Mouse (Mus musculus) megakaryocyte, embryonic 14.5 days (primary cell): ENCODE results near the gene Maml3. TPM values are rescaled to one million over a fixed set of nuclear protein-coding genes. Genes with fewer than 3 reads are reported as not detected.

Experiments used
- H3K27me3 ChIP-seq: replicated peaks from 2 replicates; pipeline ENCODE3; 2012; ENCODE audit warnings: inconsistent platforms
- H3K36me3 ChIP-seq: replicated peaks from 2 replicates; pipeline ENCODE3; 2012; ENCODE audit warnings: low read length, inconsistent platforms, mixed read lengths
- H3K4me1 ChIP-seq: 2 replicates; pipeline ENCODE4 v1.6.1; 2012; ENCODE audit warnings: inconsistent platforms
- H3K4me3 ChIP-seq: replicated peaks from 2 replicates; pipeline ENCODE3; 2012; ENCODE audit warnings: moderate library complexity, mild to moderate bottlenecking, inconsistent platforms
- H3K9me3 ChIP-seq: 2 replicates; pipeline ENCODE4 v1.6.1; 2012; ENCODE audit warnings: inconsistent platforms
- FLI1 ChIP-seq: IDR thresholded peaks from 2 replicates; pipeline ENCODE4 v1.6.1; 2012; ENCODE audit warnings: low read length, inconsistent platforms, mixed read lengths
- GATA1 ChIP-seq: IDR thresholded peaks from 3 replicates; pipeline ENCODE4 v1.6.1; 2012; ENCODE audit warnings: mixed read lengths, low read length, inconsistent platforms, borderline replicate concordance
- polyA plus RNA-seq: library from polyadenylated mRNA; stranded (reverse); fragments of >175 nt; gene quantifications from 2 replicates; pipeline ENCODE4 v1.2.3, GENCODE M21; 2012; ENCODE audit warnings: low replicate concordance; ENCODE audit not compliant: insufficient read depth

Maml3 gene
- polyA plus RNA-seq, 1 experiment = 2.4 TPM

GRCm38 (mm10) chr3:51713233-51713632 is 391.6 kb downstream of the Maml3 start:
- peaks cover 26% of the 10 kb centered on the region for H3K36me3 ChIP-seq
- no peak for TF ChIP-seq FLI1
- H3K9me3 ChIP-seq = no peaks in the 10 kb centered on the region
- H3K4me3 ChIP-seq = no peak overlapping the region
- no peaks in the 10 kb centered on the region for H3K27me3 ChIP-seq
- H3K4me1 ChIP-seq = peaks cover 94% of the 10 kb centered on the region

- TF ChIP-seq FLI1 (no peak), GATA1 (no peak; the same call in 2 of the 3 replicates)
- Histone ChIP-seq H3K9me3 (peaks cover 5% of the 10 kb centered on the region), H3K27me3 (no peaks in the 10 kb centered on the region), H3K4me1 (peaks cover 92% of the 10 kb centered on the region), H3K36me3 (peaks cover 33% of the 10 kb centered on the region), H3K4me3 (peak overlapping the region; percentile 57)
These were observed 392.5 kb downstream of the Maml3 start for GRCm38 (mm10) chr3:51712382-51712781.

GRCm38 (mm10) chr3:51708746-51709411 is 396.0 kb downstream of the Maml3 start:
- no peaks in the 10 kb centered on the region for H3K27me3 ChIP-seq
- H3K4me3 ChIP-seq = peak overlapping the region; percentile 67
- peaks cover 49% of the 10 kb centered on the region for H3K36me3 ChIP-seq
- TF ChIP-seq FLI1 = no peak
- TF ChIP-seq GATA1 = no peak
- peaks cover 10% of the 10 kb centered on the region for H3K9me3 ChIP-seq
- peaks cover 89% of the 10 kb centered on the region for H3K4me1 ChIP-seq

- no peak for TF ChIP-seq FLI1
- no peak for TF ChIP-seq GATA1
- no peak overlapping the region for H3K4me3 ChIP-seq
These were observed 396.5 kb downstream of the Maml3 start for GRCm38 (mm10) chr3:51708375-51708745.

GRCm38 (mm10) chr3:51705220-51705619 is 399.7 kb downstream of the Maml3 start:
- H3K27me3 ChIP-seq = no peaks in the 10 kb centered on the region
- no peak overlapping the region for H3K4me3 ChIP-seq
- peaks cover 10% of the 10 kb centered on the region for H3K9me3 ChIP-seq
- H3K36me3 ChIP-seq = peaks cover 34% of the 10 kb centered on the region
- peaks cover 90% of the 10 kb centered on the region for H3K4me1 ChIP-seq
- TF ChIP-seq GATA1 = no peak
- no peak for TF ChIP-seq FLI1

More at GRCm38 (mm10) chr3:51708375-51708745, 396.5 kb downstream of the Maml3 start:
- H3K36me3 ChIP-seq = peaks cover 49% of the 10 kb centered on the region
- H3K9me3 ChIP-seq = peaks cover 10% of the 10 kb centered on the region
- H3K27me3 ChIP-seq = no peaks in the 10 kb centered on the region
- H3K4me1 ChIP-seq = peaks cover 89% of the 10 kb centered on the region

GRCm38 (mm10) chr3:51703478-51703877 is 401.4 kb downstream of the Maml3 start:
- Histone ChIP-seq H3K27me3 (no peaks in the 10 kb centered on the region), H3K9me3 (peaks cover 10% of the 10 kb centered on the region), H3K4me3 (no peak overlapping the region), H3K4me1 (peaks cover 89% of the 10 kb centered on the region), H3K36me3 (peaks cover 23% of the 10 kb centered on the region)
- TF ChIP-seq GATA1 = no peak

GRCm38 (mm10) chr3:51702701-51703286 is 402.1 kb downstream of the Maml3 start:
- Histone ChIP-seq H3K36me3 (peaks cover 19% of the 10 kb centered on the region), H3K4me1 (peaks cover 82% of the 10 kb centered on the region), H3K9me3 (peaks cover 7% of the 10 kb centered on the region), H3K4me3 (no peak overlapping the region), H3K27me3 (no peaks in the 10 kb centered on the region)
- TF ChIP-seq FLI1 (no peak), GATA1 (no peak)

GRCm38 (mm10) chr3:51701950-51702349 is 402.9 kb downstream of the Maml3 start:
- TF ChIP-seq GATA1 (no peak), FLI1 (no peak)
- peaks cover 23% of the 10 kb centered on the region for H3K36me3 ChIP-seq
- peaks cover 79% of the 10 kb centered on the region for H3K4me1 ChIP-seq
- peaks cover under 1% of the 10 kb centered on the region; the same call in 1 of the 2 replicates for H3K9me3 ChIP-seq
- H3K4me3 ChIP-seq = peak overlapping the region; percentile 93
- no peaks in the 10 kb centered on the region for H3K27me3 ChIP-seq

GRCm38 (mm10) chr3:51701281-51701751 is 403.6 kb downstream of the Maml3 start:
- Histone ChIP-seq H3K4me3 (peak overlapping the region; percentile 93), H3K27me3 (no peaks in the 10 kb centered on the region), H3K4me1 (peaks cover 76% of the 10 kb centered on the region), H3K36me3 (peaks cover 26% of the 10 kb centered on the region), H3K9me3 (no peaks in the 10 kb centered on the region)
- TF ChIP-seq FLI1 (no peak), GATA1 (no peak)

GRCm38 (mm10) chr3:51700731-51701280 is 404.1 kb downstream of the Maml3 start:
- peaks cover 74% of the 10 kb centered on the region for H3K4me1 ChIP-seq
- no peaks in the 10 kb centered on the region for H3K9me3 ChIP-seq
- peak overlapping the region; percentile 93 for H3K4me3 ChIP-seq
- no peaks in the 10 kb centered on the region for H3K27me3 ChIP-seq
- TF ChIP-seq FLI1 (no peak), GATA1 (no peak)
- H3K36me3 ChIP-seq = peaks cover 27% of the 10 kb centered on the region
